Mouse (Mus musculus) cortical plate, adult 2 months (tissue): ENCODE measurements around the gene Igf2bp1.

Experiments
- CTCF ChIP-seq: fragments of 200-500 bp; IDR thresholded peaks from 2 replicates; pipeline ENCODE4 v1.5.1; 2011; ENCODE audit warnings: mild to moderate bottlenecking, control low read depth, low read length; ENCODE audit not compliant: insufficient read depth; ENCODE audit errors: extremely low read depth
- POLR2A ChIP-seq: fragments of 200-500 bp; IDR thresholded peaks from 2 replicates; pipeline ENCODE4 v1.6.1; 2011; ENCODE audit warnings: mild to moderate bottlenecking, low read length, control low read depth; ENCODE audit not compliant: insufficient read depth; ENCODE audit errors: extremely low read depth

DNA sequence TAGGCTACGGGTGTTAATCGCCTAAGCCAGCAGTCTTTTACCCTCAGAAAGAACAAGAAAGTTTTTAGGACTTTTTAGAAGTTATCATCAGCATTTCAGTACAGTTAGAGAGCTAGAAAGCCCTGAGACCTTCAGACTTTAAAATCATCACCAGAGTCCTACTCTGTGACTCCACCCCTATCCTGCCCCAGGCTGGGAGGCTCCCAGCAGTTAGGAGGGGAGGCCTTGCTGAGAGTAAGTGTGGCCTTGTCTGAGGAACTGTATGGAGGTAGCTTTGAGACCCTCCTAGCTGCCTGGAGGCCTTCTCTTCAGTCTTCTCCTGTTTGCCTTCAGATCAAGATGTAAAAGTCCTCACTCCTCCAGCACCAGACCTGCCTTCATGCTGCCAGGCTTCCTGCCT is 81.5 kb downstream of the Igf2bp1 start:
- TF ChIP-seq CTCF (no peak), POLR2A (no peak)
